Mouse (Mus musculus) embryonic fibroblast, embryonic 13.5 days (primary cell): ENCODE measurements around the gene Popdc2.

Experiments used
- CTCF ChIP-seq: IDR thresholded peaks from 2 replicates; pipeline ENCODE4 v1.5.1; 2011; ENCODE audit warnings: mild to moderate bottlenecking, control low read depth, low read length, moderate library complexity, borderline replicate concordance; ENCODE audit not compliant: insufficient read depth
- POLR2A ChIP-seq: IDR thresholded peaks from 2 replicates; pipeline ENCODE4 v1.6.1; 2011; ENCODE audit warnings: low read depth, mild to moderate bottlenecking, control low read depth, low read length, moderate library complexity

- TF ChIP-seq POLR2A (no peak), CTCF (no peak)
Observed at GRCm38 (mm10) chr16:38359241-38359640, 2.8 kb upstream of the Popdc2 start.
